Mouse (Mus musculus): Measurements from ENCODE around the gene Slirp.
A peak's percentile ranks its signal among the peaks of the same experiment; 100 is the strongest.
"Not testable (repeated sequence)": the region's sequence is repeated elsewhere in the genome, so short reads cannot be mapped to it uniquely, and the experiment has no call there.

The Slirp gene

GRCm38 (mm10) chr12:87442177-87443114, 1.2 kb upstream of the Slirp start:
- DNase-seq = no peak

- DNase-seq = no peak
Observed at GRCm38 (mm10) chr12:87443115-87443699, 489 bp upstream of the Slirp start.

GRCm38 (mm10) chr12:87444211-87444610, 515 bp downstream of the Slirp start:
- DNase-seq = peak; percentile 25 to 43

- DNase-seq = no peak
Observed at GRCm38 (mm10) chr12:87449456-87449855, 5.8 kb downstream of the Slirp start.

GRCm38 (mm10) chr12:87464678-87465297, 21.1 kb downstream of the Slirp start:
- no peak for DNase-seq

- DNase-seq = no peak
Observed at GRCm38 (mm10) chr12:87470263-87471136, 26.8 kb downstream of the Slirp start.

- peak; percentile 26 to 57 for DNase-seq
Observed at GRCm38 (mm10) chr12:87471421-87471963, 27.8 kb downstream of the Slirp start.

GRCm38 (mm10) chr12:87471964-87472786, 28.5 kb downstream of the Slirp start, which contains the start of gene Snw1:
Gene Snw1, minus strand, starts transcription at chr12:87472274.
- DNase-seq = peak; percentile 96 to 97

- DNase-seq = no peak
Observed at GRCm38 (mm10) chr12:87474756-87475155, 31.1 kb downstream of the Slirp start.

- not testable (repeated sequence) for DNase-seq
Observed at GRCm38 (mm10) chr12:87482482-87482881, 38.8 kb downstream of the Slirp start.

GRCm38 (mm10) chr12:87488683-87489082, 45.0 kb downstream of the Slirp start:
- not testable (repeated sequence) for DNase-seq

- DNase-seq = not testable (repeated sequence)
Observed at GRCm38 (mm10) chr12:87494421-87494820, 50.7 kb downstream of the Slirp start, which contains the start of gene Gm5788. Gene Gm5788, plus strand, starts transcription at chr12:87494721.

Measured in kidney, postnatal 36 days (tissue).